Mouse (Mus musculus) heart, embryonic 13.5 days (tissue): ENCODE data around the gene Dld. TPM values are rescaled to one million over a fixed set of nuclear protein-coding genes. Genes with fewer than 3 reads are reported as not detected.

ENCODE experiments used
- ATAC-seq: fragments of 200-750 bp; cut with Nextera tagmentation; 2 replicates; pipeline ENCODE4 v1.8.0; 2017; ENCODE audit warnings: moderate TSS enrichment; ENCODE audit not compliant: insufficient number of reproducible peaks, low FRiP score, low TSS enrichment; ENCODE audit errors: extremely low read depth
- H3K27ac ChIP-seq: fragments of 300-500 bp; sonication (generic); replicated peaks from 2 replicates; pipeline ENCODE4 v1.5.1; 2015; ENCODE audit warnings: moderate library complexity, mild to moderate bottlenecking, inconsistent platforms
- H3K27me3 ChIP-seq: fragments of 300-500 bp; sonication (generic); replicated peaks from 2 replicates; pipeline ENCODE4 v1.6.1; 2015; ENCODE audit warnings: mild to moderate bottlenecking, inconsistent platforms
- H3K36me3 ChIP-seq: fragments of 300-500 bp; sonication (generic); 2 replicates; pipeline ENCODE4 v1.6.1; 2015; ENCODE audit warnings: mild to moderate bottlenecking, inconsistent platforms
- H3K4me1 ChIP-seq: fragments of 300-500 bp; sonication (generic); 2 replicates; pipeline ENCODE4 v1.6.1; 2015; ENCODE audit warnings: inconsistent platforms
- H3K4me2 ChIP-seq: fragments of 300-500 bp; sonication (generic); 2 replicates; pipeline ENCODE4 v1.6.1; 2015; ENCODE audit warnings: inconsistent platforms, mild to moderate bottlenecking, moderate library complexity
- H3K4me3 ChIP-seq: fragments of 300-500 bp; sonication (generic); 2 replicates; pipeline ENCODE4 v1.5.1; 2015; ENCODE audit warnings: moderate library complexity, mild to moderate bottlenecking, inconsistent platforms
- H3K9ac ChIP-seq: fragments of 300-500 bp; sonication (generic); 2 replicates; pipeline ENCODE4 v1.6.1; 2015; ENCODE audit warnings: inconsistent platforms, mild to moderate bottlenecking, moderate library complexity
- H3K9me3 ChIP-seq: fragments of 300-500 bp; sonication (generic); 2 replicates; pipeline ENCODE4 v1.6.1; 2016; ENCODE audit warnings: inconsistent platforms
- WGBS: fragments of 180-500 bp; shearing (Covaris S2); methylation state at CpG from one replicate; pipeline ENCODE4 v1.1.7; 2015; ENCODE audit warnings: mixed read lengths; 5-methylcytosine and 5-hydroxymethylcytosine counted together
- polyA plus RNA-seq: library from polyadenylated mRNA; unstranded; fragments of >200 nt; fragmentation: Nextera tagmentation; extraction: Ambion mirVana; gene quantifications from 2 replicates; pipeline ENCODE4 v1.2.1, GENCODE M21; 2015

Dld gene
- polyA plus RNA-seq, 1 experiment from 2014 or later, result 179 TPM

DNA sequence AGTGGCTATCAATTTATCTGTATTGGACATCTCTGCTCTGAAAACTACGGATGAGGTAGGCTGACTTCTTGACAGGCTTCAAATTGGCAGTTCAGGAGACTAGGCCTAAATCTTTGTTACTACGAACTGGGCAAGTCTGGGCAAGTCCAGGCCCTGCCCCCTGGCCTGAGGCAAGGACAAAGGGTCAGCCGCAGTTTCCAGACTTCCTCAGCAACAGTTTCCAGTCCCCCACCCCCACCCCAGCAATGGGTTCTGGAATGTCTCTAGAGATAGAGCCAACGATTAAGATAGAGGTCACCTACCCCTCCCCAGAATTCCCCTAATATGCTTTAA, 24.0 kb upstream of the Dld start:
- H3K27ac ChIP-seq, result no peak overlapping the region

GRCm38 (mm10) chr12:31374603-31375282, 23.5 kb upstream of the Dld start:
- no peak for ATAC-seq
- Histone ChIP-seq H3K36me3 (no peaks in the 10 kb centered on the region), H3K9ac (no peak overlapping the region), H3K4me3 (no peak overlapping the region), H3K27me3 (no peaks in the 10 kb centered on the region), H3K9me3 (no peaks in the 10 kb centered on the region), H3K4me1 (peaks cover 38% of the 10 kb centered on the region), H3K4me2 (peak overlapping the region; percentile 38; the same call in 1 of the 2 replicates), H3K27ac (no peak overlapping the region)
- 40% methylated on average over 9 of the region's 9 CpGs for WGBS

More for the DNA sequence above, 24.0 kb upstream of the Dld start:
- H3K27me3 ChIP-seq, result no peaks in the 10 kb centered on the region
- H3K9me3 ChIP-seq, result no peaks in the 10 kb centered on the region
- no peak overlapping the region for H3K4me3 ChIP-seq
- WGBS, result 54% methylated on average over 4 of the region's 4 CpGs
- peaks cover 37% of the 10 kb centered on the region for H3K4me1 ChIP-seq
- ATAC-seq, result no peak
- H3K36me3 ChIP-seq, result no peaks in the 10 kb centered on the region
- no peak overlapping the region for H3K9ac ChIP-seq
- H3K4me2 ChIP-seq, result 0 out of 2 replicates have a peak overlapping the region, but pooled peaks have one; percentile 75

DNA sequence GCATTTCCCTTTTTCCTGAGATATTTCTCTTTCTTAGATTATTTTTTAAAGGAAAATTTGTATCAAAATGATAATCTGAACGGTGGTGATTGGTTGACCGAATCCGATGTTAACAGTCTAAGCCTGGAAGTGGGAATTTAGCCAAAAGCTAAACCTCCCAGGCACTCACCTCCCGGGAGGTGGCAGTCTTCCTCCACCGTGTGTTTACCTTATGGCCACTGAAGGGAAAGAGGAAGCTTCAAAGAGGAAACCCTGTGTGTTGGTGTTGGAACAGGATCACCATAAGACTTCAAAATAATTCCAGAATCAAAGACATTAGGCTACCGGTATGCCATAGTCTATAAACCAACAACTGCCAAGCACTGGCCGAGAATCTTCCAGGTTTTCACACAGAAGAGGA, 18.4 kb upstream of the Dld start:
- no peak overlapping the region for H3K4me2 ChIP-seq
- no peak for ATAC-seq
- no peak overlapping the region for H3K9ac ChIP-seq
- 59% methylated on average over 7 of the region's 7 CpGs for WGBS
- peak overlapping the region; percentile 13 for H3K27ac ChIP-seq
- H3K9me3 ChIP-seq, result no peaks in the 10 kb centered on the region
- H3K36me3 ChIP-seq, result no peaks in the 10 kb centered on the region
- no peaks in the 10 kb centered on the region for H3K27me3 ChIP-seq
- peaks cover 45% of the 10 kb centered on the region for H3K4me1 ChIP-seq
- H3K4me3 ChIP-seq, result no peak overlapping the region

DNA sequence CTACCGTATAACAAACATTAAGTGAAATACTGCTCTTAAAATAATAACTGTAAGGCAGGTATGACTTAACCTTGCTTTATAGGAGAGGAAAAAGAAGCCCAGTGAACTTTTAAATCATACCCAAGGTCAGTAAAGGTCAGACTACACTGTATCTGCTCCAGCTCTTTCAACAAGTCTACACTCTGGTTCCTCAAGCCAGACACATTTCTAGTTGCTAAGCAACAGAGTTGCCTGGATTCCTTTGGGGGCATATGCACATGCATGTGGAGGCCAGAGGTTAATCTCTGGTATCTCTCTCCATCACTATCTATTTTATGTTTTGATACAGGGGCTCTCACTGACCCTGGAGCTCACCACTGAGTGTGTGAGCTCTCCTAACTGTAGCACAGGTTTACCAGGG, 17.9 kb upstream of the Dld start:
- no peaks in the 10 kb centered on the region for H3K36me3 ChIP-seq
- H3K4me2 ChIP-seq, result no peak overlapping the region
- no peak overlapping the region for H3K9ac ChIP-seq
- ATAC-seq, result no peak
- H3K4me3 ChIP-seq, result no peak overlapping the region
- no peaks in the 10 kb centered on the region for H3K9me3 ChIP-seq
- peaks cover 41% of the 10 kb centered on the region for H3K4me1 ChIP-seq
- H3K27me3 ChIP-seq, result no peaks in the 10 kb centered on the region
- 80% methylated on average over 1 of the region's 1 CpGs for WGBS
- H3K27ac ChIP-seq, result peak overlapping the region; percentile 26

DNA sequence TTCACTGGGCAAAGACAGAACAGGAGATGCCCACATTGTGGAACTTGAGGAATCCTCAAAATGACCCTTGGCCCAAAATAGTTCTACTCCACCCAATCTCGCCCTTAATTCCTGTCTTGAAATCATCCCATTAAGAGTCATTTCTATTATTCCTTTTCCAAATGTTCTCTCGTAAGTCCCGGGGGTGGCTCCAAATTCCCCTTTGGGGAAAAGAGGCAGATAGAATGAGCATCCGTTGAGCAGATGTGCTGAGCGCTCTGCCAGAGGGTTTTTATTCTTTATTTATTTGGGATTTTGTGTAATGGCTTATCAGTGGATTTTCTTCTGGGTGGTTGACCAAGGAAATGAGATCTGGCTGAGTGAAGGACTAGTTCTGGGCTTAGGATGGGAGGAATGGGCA, 16.5 kb upstream of the Dld start:
- no peak for ATAC-seq
- H3K4me2 ChIP-seq, result no peak overlapping the region
- H3K9ac ChIP-seq, result no peak overlapping the region
- peaks cover 41% of the 10 kb centered on the region for H3K4me1 ChIP-seq
- H3K27ac ChIP-seq, result no peak overlapping the region
- H3K27me3 ChIP-seq, result no peaks in the 10 kb centered on the region
- WGBS, result 84% methylated on average over 5 of the region's 5 CpGs
- no peaks in the 10 kb centered on the region for H3K36me3 ChIP-seq
- H3K9me3 ChIP-seq, result no peaks in the 10 kb centered on the region
- no peak overlapping the region for H3K4me3 ChIP-seq

DNA sequence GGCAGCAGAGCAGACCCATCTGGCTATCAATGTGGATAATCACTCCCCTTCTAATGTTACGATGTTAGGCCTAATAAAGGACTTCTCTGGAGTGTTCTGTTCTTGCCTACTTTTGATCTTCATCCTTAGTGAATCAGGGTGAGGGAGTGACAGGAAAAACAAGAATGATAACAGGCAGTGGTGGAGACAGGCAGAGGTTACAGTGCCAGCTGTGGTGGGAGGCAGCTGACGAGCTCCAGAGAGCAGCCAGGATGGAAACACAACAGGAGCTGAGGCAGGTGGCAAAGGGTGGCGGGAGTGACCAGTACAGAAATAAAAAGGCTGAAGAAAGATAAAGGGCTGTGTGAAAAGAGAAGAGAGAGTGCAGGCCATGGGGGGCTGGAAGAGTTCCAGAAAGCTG, 15.2 kb upstream of the Dld start:
- Histone ChIP-seq H3K4me1 (peaks cover 35% of the 10 kb centered on the region), H3K27me3 (no peaks in the 10 kb centered on the region), H3K9ac (no peak overlapping the region), H3K4me3 (no peak overlapping the region), H3K27ac (peak overlapping the region; percentile 80), H3K36me3 (no peaks in the 10 kb centered on the region), H3K4me2 (no peak overlapping the region), H3K9me3 (no peaks in the 10 kb centered on the region)
- WGBS, result 13% methylated on average over 3 of the region's 3 CpGs
- ATAC-seq, result peak; percentile 73; the same call in 1 of the 2 replicates

GRCm38 (mm10) chr12:31350191-31350943, 886 bp downstream of the Dld start:
- Histone ChIP-seq H3K36me3 (peaks cover 27% of the 10 kb centered on the region), H3K4me1 (peaks cover 18% of the 10 kb centered on the region), H3K4me2 (peak overlapping the region; percentile 94), H3K27ac (peak overlapping the region; percentile 91), H3K9me3 (no peaks in the 10 kb centered on the region), H3K27me3 (no peaks in the 10 kb centered on the region), H3K9ac (peak overlapping the region; percentile 98), H3K4me3 (peak overlapping the region; percentile 99)
- WGBS, result 22% methylated on average over 15 of the region's 15 CpGs
- ATAC-seq, result no peak

DNA sequence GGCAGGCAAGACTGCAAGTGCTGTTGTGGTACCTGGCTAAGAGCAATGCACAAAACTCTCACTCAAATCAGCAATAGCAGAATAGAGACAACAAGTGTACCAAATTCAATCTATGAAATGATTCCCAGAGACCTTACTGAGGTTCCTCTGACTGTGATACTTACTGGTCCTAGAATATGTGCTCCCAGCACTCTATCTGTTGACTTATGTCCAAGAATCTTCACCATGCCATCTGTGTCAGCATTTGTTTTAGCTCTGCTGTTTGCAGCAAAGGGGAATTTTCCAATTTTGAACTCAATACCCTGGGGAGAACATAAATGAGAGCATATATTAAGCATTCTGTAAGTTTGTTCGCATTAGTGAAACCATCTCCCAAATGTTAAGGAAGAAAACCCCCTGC, 18.0 kb downstream of the Dld start:
- H3K9ac ChIP-seq, result no peak overlapping the region
- 94% methylated on average over 1 of the region's 1 CpGs for WGBS
- peaks cover 91% of the 10 kb centered on the region for H3K36me3 ChIP-seq
- no peak overlapping the region for H3K4me2 ChIP-seq
- H3K27ac ChIP-seq, result no peak overlapping the region
- ATAC-seq, result no peak
- H3K9me3 ChIP-seq, result no peaks in the 10 kb centered on the region
- H3K27me3 ChIP-seq, result no peaks in the 10 kb centered on the region
- no peak overlapping the region for H3K4me3 ChIP-seq
- H3K4me1 ChIP-seq, result no peaks in the 10 kb centered on the region

GRCm38 (mm10) chr12:31327139-31327538, 24.1 kb downstream of the Dld start:
- 87% methylated on average over 9 of the region's 9 CpGs for WGBS
- H3K27ac ChIP-seq, result no peak overlapping the region

DNA sequence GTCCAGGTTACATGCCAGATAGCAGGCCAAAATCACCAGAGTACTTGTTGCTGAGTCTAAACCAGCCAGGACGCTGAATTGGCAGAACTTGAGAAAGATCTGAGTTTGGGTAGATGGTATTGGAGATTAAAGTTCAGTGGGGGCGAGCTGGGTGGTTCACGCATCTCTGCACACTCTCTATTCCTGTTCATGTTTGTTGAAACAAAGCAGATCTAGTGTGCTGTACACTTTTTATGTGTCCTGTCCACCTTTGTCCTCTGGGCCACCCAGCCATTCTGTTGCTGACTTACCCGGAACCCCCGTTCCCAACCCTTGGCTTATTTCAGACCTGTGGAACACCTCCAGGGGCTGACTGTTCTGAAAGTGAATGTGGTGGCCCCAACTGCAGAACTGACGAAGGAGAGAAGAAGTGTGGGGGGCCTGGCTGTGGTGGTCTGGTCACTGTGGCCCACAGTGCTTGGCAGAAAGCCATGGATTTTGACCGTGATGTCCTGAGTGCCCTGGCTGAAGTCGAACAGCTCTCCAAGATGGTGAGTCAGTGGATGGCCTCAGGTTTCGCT, 28.0 kb downstream of the Dld start:
- Histone ChIP-seq H3K36me3 (peaks cover 100% of the 10 kb centered on the region), H3K9me3 (no peaks in the 10 kb centered on the region), H3K4me1 (peaks cover 8% of the 10 kb centered on the region), H3K4me3 (no peak overlapping the region), H3K9ac (no peak overlapping the region), H3K27ac (no peak overlapping the region), H3K4me2 (no peak overlapping the region), H3K27me3 (no peaks in the 10 kb centered on the region)
- WGBS, result 78% methylated on average over 9 of the region's 9 CpGs
- no peak for ATAC-seq

More at GRCm38 (mm10) chr12:31327139-31327538, 24.1 kb downstream of the Dld start:
- peaks cover 96% of the 10 kb centered on the region for H3K36me3 ChIP-seq
- H3K4me1 ChIP-seq, result no peaks in the 10 kb centered on the region
- no peak overlapping the region for H3K4me2 ChIP-seq
- no peaks in the 10 kb centered on the region for H3K27me3 ChIP-seq
- no peak overlapping the region for H3K4me3 ChIP-seq
- H3K9ac ChIP-seq, result no peak overlapping the region
- H3K9me3 ChIP-seq, result no peaks in the 10 kb centered on the region
- no peak; the same call in 1 of the 2 replicates for ATAC-seq

DNA sequence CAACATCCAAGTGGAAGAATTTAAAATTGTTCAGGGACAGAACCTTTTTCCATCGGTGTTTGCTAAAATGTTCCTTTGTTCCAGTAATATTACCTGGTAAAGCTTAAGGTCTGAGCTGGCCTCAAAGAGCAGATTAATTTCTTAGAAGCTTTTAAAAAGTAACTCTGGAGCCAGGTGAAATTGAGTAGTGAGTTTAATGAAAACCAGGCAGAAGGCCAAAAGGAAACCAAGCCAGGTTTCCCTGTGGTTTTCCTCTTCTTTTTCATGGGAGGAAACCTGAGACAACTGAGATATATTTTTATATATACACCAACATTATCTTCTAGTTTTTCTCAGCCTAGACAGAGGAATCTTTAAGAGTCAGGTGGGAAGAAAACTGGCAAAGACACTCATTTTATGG, 29.7 kb downstream of the Dld start:
- H3K4me1 ChIP-seq, result peaks cover 20% of the 10 kb centered on the region
- no peak overlapping the region for H3K4me3 ChIP-seq
- H3K9ac ChIP-seq, result no peak overlapping the region
- no peaks in the 10 kb centered on the region for H3K27me3 ChIP-seq
- 97% methylated on average over 1 of the region's 1 CpGs for WGBS
- H3K9me3 ChIP-seq, result no peaks in the 10 kb centered on the region
- H3K4me2 ChIP-seq, result no peak overlapping the region
- H3K27ac ChIP-seq, result no peak overlapping the region
- H3K36me3 ChIP-seq, result peaks cover 100% of the 10 kb centered on the region
- no peak for ATAC-seq
